In the genomic region with DNA sequence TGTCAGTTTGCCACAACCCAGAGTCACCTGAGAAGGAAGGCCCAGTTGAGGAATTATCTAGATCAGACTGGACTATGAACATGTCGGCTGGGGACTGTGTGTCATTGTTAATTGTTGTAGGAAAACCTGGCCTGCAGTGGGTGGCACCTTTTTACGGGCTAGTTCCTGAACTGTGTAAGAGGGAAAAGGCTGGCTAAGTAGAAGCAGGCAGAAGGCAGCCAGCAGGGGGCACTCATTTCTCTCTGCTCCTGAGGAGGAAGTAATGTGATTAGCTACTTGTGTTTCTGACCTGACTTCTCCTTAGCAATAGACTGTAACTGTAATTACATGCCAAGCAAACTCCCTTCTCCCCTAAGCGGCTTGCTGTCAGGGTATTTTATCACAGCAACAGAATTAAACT, we compare ENCODE assay signal across 8 mouse cellular contexts. TPM values are rescaled to one million over a fixed set of nuclear protein-coding genes. Genes with fewer than 3 reads are reported as not detected.
DNase-seq lines count a peak whose midpoint lies in the region; ATAC-seq and TF ChIP-seq lines count a peak whose summit lies in the region.

No protein-coding gene starts in this region.

- H3K27ac ChIP-seq in heart, postnatal 0 days (ENCODE audit: low read depth): peak overlapping the region; percentile 62
- H3K27ac ChIP-seq in lung, embryonic 16.5 days (ENCODE audit: low read length): no peak overlapping the region
- peak overlapping the region; percentile 56; the same call in 1 of the 2 replicates for H3K27ac ChIP-seq in small intestine, adult 2 months (ENCODE audit: insufficient read depth, low read depth, low read length)

- H3K27me3 ChIP-seq in heart, postnatal 0 days (ENCODE audit: control insufficient read depth, insufficient read depth, low read length): no peaks in the 10 kb centered on the region
- no peaks in the 10 kb centered on the region for H3K27me3 ChIP-seq in lung, embryonic 16.5 days (ENCODE audit: control insufficient read depth, insufficient read depth, low read depth, low read length)
- no peaks in the 10 kb centered on the region for H3K27me3 ChIP-seq in small intestine, adult 2 months (ENCODE audit: control insufficient read depth, insufficient read depth, low read length)

- H3K4me2 ChIP-seq in heart, postnatal 0 days (ENCODE audit: low read depth, low read length): no peak overlapping the region
- no peak overlapping the region for H3K4me2 ChIP-seq in lung, embryonic 16.5 days (ENCODE audit: low read depth, low read length)

- TF ChIP-seq POLR2A in small intestine, adult 2 months (IDR thresholded peaks at IDR 0.05; ENCODE audit: low read depth, low read length): no peak

- WGBS in heart, postnatal 0 days: 18% methylated on average over 3 of the region's 3 CpGs
- 27% methylated on average over 3 of the region's 3 CpGs for WGBS in lung, embryonic 16.5 days
- WGBS in small intestine, adult 2 months: 12% methylated on average over 3 of the region's 3 CpGs

- H3K9me3 ChIP-seq in heart, postnatal 0 days (replicated peaks; ENCODE audit: control insufficient read depth, low read length): no peaks in the 10 kb centered on the region
- no peaks in the 10 kb centered on the region for H3K9me3 ChIP-seq in lung, embryonic 16.5 days (ENCODE audit: control insufficient read depth, low read length)

- DNase-seq in B cell, adult 2 months: peak; percentile 60 to 67
- DNase-seq in adrenal gland, adult 18-20 months (ENCODE audit: low spot score in 2 of 2): peak; percentile 68 to 74
- DNase-seq in embryo, embryonic 10.5 days (ENCODE audit: low spot score): peak; percentile 81
- DNase-seq in heart, postnatal 0 days (ENCODE audit: low spot score): peak; percentile 70
- DNase-seq in kidney, postnatal 4 days: peak; percentile 87 to 88

- no peaks in the 10 kb centered on the region for H3K36me3 ChIP-seq in heart, postnatal 0 days (replicated peaks; ENCODE audit: control insufficient read depth, insufficient read depth, low read length)
- no peaks in the 10 kb centered on the region for H3K36me3 ChIP-seq in lung, embryonic 16.5 days (ENCODE audit: control insufficient read depth, insufficient read depth, low read length)
- no peaks in the 10 kb centered on the region for H3K36me3 ChIP-seq in small intestine, adult 2 months (ENCODE audit: control insufficient read depth, insufficient read depth, low read length)

- no peak for ATAC-seq in heart, postnatal 0 days (ENCODE audit: insufficient read depth, low read depth)
- ATAC-seq in lung, embryonic 16.5 days (ENCODE audit: low read depth): peak; percentile 47; the same call in 1 of the 2 replicates
- no peak for ATAC-seq in activated CD4-positive, CD25-positive, alpha-beta regulatory T cell, adult 4 months

- TF ChIP-seq CTCF in heart, postnatal 0 days (IDR thresholded peaks at IDR 0.05; ENCODE audit: low read depth): peak; percentile 74
- peak; percentile 84; the same call in 1 of the 2 replicates for TF ChIP-seq CTCF in small intestine, adult 2 months (IDR thresholded peaks at IDR 0.05; ENCODE audit: extremely low read depth, insufficient read length, insufficient replicate concordance, low read depth, low read length)

- no peak overlapping the region for H3K4me3 ChIP-seq in heart, postnatal 0 days (ENCODE audit: low read depth, low read length)
- H3K4me3 ChIP-seq in lung, embryonic 16.5 days (ENCODE audit: low read length): no peak overlapping the region
- H3K4me3 ChIP-seq in small intestine, adult 2 months (ENCODE audit: low read depth, low read length): no peak overlapping the region

- peaks cover 8% of the 10 kb centered on the region; the same call in 1 of the 2 replicates for H3K4me1 ChIP-seq in heart, postnatal 0 days (ENCODE audit: control insufficient read depth, insufficient read depth)
- H3K4me1 ChIP-seq in lung, embryonic 16.5 days (replicated peaks; ENCODE audit: control insufficient read depth, insufficient read depth, low read length): no peaks in the 10 kb centered on the region
- peaks cover 2% of the 10 kb centered on the region; the same call in 1 of the 2 replicates for H3K4me1 ChIP-seq in small intestine, adult 2 months (ENCODE audit: control insufficient read depth, insufficient read depth, insufficient read length, low read length)

- no peak overlapping the region for H3K9ac ChIP-seq in heart, postnatal 0 days (replicated peaks; ENCODE audit: low read depth, low read length)
- no peak overlapping the region for H3K9ac ChIP-seq in lung, embryonic 16.5 days (ENCODE audit: low read length)

- TF ChIP-seq EP300 in heart, postnatal 0 days (IDR thresholded peaks at IDR 0.05; ENCODE audit: low read depth): no peak

RNA-seq across cellular contexts. Expression of a gene that starts 38.7 kb away (rescaled TPM):
- 1 to 10 TPM; 7.6 to 8.3 TPM for total RNA-seq in adrenal gland, adult 18-20 months (2021)
- 64.3 and 83.6 TPM in 2 replicates for total RNA-seq in heart, postnatal 0 days (2014; rRNA removed; ENCODE audit: low replicate concordance)
- polyA plus RNA-seq in heart, postnatal 0 days (2015; fragmentation: Nextera tagmentation; extraction: Ambion mirVana): 32.5 and 35.6 TPM in 2 replicates
- polyA plus RNA-seq in lung, embryonic 16.5 days (2015; fragmentation: Nextera tagmentation; extraction: Ambion mirVana): 2.1 and 2.8 TPM in 2 replicates
- polyA plus RNA-seq in small intestine, adult 2 months (2012; rRNA removed): 1.0 and 1.2 TPM in 2 replicates
- polyA plus RNA-seq in activated CD4-positive, CD25-positive, alpha-beta regulatory T cell, adult 4 months (2017; shearing (Covaris generic)): under 1 TPM in 1 of 2 experiments, not detected in 1; 0.07 TPM
